Mouse (Mus musculus): Measurements from ENCODE around the gene Rwdd2a.
"Not testable (repeated sequence)": the region's sequence is repeated elsewhere in the genome, so short reads cannot be mapped to it uniquely, and the experiment has no call there.

Gene Rwdd2a

GRCm38 (mm10) chr9:86592676-86593668 is 21.2 kb downstream of the Rwdd2a start:
- no peak for DNase-seq

- not testable (repeated sequence) for DNase-seq
These were observed 22.6 kb downstream of the Rwdd2a start for GRCm38 (mm10) chr9:86594357-86594767.

- DNase-seq = not testable (repeated sequence)
These were observed 25.2 kb downstream of the Rwdd2a start for GRCm38 (mm10) chr9:86596983-86597382.

- DNase-seq = no peak
These were observed 28.0 kb downstream of the Rwdd2a start for GRCm38 (mm10) chr9:86599723-86600303.

- DNase-seq = no peak
These were observed 34.0 kb downstream of the Rwdd2a start for GRCm38 (mm10) chr9:86605776-86606175.

- DNase-seq = no peak
These were observed 40.3 kb downstream of the Rwdd2a start for GRCm38 (mm10) chr9:86612091-86612490.

- no peak for DNase-seq
These were observed 44.0 kb downstream of the Rwdd2a start for GRCm38 (mm10) chr9:86615765-86616164.

GRCm38 (mm10) chr9:86617837-86618492 is 46.2 kb downstream of the Rwdd2a start:
- no peak for DNase-seq

- DNase-seq = no peak
These were observed 47.7 kb downstream of the Rwdd2a start for GRCm38 (mm10) chr9:86619341-86620139.

- DNase-seq = no peak
These were observed 50.3 kb downstream of the Rwdd2a start for GRCm38 (mm10) chr9:86622062-86622461.

- no peak for DNase-seq
These were observed 52.2 kb downstream of the Rwdd2a start for GRCm38 (mm10) chr9:86624039-86624438.
